Mouse (Mus musculus): ENCODE results near the gene Six3. TPM values are rescaled to one million over a fixed set of nuclear protein-coding genes. Genes with fewer than 3 reads are reported as not detected.

The Six3 gene
- total RNA-seq, 2 experiments from 2014 or later, result not detected

DNA sequence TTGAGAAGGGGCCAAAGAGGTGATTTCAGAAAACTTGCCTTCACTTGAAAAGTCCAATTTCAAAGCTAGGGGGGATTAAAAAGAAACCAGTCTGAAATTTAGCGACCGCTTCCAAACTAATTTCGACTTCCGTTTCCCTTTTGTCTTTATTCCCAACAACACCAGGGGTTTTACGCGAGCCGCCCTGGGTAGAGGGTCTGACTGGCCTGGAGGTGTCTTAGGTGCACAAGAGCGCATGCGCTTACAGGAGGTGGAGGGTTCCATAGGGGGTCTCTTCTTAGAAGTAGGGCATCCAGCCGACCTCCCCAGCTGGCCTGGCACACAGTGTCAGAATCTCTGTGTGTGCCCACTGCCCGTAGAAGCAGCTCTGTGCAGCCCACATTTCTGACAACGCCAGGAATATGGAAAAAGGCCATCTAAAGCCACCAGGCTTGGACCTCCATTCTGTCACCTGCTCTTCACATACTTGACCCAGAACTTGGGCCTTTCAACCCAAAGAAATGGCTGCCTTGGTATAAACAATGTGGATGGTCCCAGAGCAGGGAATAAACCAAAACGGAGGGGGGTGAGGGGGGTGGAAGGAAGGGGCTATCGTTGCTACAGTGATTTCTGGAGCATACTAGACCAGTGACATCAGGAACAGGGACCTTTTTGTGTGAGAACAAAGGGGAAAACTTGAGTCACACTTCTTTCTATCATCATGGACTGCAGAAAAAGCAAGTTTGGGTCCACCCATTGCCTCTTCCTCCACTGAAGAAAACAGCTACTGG, 12.9 kb downstream of the Six3 start:
- no peak for DNase-seq

DNA sequence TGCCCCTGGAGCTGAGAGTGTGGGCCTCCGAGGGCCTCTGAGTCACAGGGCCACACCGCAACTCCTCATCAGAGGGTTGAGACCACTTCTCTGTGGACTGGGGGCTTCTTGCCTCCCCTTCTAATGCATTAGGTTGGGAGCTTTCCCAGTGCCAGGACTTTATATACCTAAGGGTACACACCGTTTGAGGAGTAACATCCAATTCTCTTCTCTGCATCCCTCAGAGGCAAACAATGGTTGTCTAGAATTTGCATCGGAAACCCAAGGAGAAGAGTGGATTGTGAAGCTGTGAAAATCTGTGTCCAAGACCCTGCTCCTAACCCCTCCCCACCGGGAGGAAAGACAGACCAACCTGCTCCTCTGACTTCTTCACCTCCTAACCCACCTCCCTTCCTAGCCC, 14.3 kb downstream of the Six3 start:
- no peak for DNase-seq

DNA sequence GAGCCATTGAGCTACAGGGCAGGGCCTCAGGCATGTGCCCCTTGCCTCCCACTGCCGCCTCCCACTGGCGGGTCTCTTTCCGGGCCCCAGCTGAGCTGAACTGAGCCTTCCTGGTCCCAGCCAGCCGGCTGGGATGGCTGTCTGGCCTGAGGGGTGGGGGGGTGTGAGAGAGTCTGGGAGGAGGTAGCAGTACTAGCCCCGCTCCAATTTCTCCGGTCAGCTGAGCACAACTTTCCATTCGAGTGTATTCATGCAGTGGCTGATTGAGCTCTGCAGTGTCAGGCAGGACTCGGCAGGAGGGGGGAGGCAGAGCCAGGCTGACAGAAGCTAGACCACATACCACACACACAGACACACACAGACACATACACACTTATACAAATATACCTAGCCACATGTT, 15.4 kb downstream of the Six3 start:
- no peak for DNase-seq

DNA sequence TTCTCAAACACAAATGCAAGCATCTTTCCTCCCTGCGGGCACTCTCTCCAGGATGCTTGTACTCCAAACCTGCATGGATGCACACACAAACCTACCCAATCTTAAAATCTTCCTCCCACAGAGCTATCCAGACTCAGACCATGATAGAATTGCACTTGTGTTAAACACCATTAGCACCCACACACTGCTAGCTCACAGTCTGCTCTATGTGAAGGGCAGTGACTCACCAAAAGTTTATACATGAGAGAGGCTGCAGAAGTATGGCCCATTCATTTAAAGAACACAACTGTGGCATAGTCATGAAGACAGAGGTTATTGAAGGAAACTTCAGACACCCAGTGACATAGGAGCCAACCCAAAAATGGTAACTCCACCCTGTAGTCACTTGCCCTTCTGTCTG, 16.0 kb downstream of the Six3 start:
- no peak for DNase-seq

DNA sequence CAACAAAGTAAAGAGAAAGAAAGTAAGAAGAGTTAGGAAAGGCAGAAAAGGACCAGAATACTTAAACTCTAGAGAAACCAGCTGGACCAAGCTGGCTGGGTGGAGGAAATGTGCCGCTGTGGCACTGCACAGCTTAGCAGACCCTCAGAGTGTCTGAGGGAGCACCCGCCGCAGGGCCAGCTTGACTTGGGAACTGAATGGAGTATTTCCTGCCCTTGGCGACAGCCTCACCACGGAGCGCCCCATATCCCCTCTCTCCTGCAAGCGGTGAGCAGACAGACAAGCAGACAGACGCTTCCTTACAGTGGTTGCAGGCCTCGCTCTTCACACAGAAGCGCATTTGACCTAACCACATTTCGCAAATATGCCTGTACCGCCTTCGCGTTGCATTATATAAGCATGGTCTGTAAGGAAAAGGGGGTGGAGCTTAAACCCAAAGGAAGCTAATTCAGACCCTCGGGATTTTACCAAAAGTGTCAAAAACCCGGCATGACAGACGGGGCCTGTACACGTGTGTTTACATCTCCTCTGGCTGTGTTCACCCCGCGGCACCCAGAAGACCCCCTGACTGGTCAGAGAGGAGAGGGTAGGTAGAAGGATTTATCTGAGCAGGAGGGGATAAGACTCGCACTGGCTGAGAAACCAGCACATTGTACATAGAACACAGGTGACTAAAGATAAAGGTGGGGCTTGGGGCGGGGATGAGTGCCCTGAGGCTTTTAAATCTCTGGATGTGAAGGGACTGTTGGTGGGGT, 17.1 kb downstream of the Six3 start:
- no peak for DNase-seq

DNA sequence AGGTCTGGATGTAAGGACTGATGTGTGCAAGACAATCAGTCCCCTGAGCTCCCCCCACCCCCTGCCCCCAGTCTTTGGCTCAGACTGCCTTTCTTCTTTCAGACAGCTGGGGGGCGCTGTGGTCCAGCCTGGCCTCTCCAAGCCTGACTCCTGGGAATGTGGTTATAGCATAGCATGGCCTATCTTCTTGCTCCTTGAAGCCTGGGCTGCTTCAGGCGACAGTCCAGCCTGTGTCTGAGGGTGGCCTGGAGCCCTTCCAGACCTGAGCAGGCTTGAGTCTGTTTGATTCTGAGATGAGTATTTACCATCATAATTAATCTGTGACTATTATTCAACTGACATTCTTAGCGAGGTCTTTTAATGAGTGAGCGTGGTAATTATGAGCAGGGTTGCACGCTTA, 17.7 kb downstream of the Six3 start:
- DNase-seq, result no peak

DNA sequence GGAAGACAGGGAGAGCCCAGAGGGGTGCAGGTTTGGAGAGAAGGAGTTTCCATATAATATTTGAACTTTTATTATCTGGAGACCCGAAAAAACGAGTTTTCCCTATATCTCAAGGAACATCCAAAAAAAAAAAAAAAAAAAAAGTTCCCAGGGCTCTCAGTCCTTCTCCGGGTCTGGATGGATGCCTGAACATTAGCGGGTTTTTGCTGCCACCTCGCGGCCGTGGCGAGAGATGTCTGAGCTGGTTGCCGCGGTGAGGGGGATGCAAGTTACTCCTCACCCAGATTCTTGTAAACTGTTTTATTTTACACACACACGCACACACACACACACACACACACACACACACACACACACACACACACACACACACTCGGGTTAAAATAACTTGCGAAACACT, 20.2 kb downstream of the Six3 start:
- DNase-seq, result peak; percentile 88

DNA sequence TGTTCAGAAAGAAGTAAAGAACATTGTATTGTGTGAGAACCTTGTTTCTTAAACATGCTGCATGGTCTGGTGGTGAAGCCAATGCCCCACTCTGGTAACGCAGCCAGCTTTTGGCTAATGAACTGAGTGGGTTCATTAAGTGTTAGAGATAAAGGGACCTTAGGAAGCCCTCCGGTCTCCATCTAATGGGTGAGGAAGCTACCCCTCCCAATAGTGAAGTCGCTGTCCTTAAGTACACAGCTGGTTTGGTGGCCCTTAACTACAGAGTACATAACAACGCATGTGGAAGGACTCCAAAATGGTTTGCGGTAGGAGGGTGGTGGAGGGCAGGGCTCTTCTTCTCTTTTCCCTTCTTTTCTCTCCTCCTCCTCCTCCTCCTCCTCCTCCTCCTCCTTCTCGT, 24.5 kb downstream of the Six3 start:
- no peak for DNase-seq

DNA sequence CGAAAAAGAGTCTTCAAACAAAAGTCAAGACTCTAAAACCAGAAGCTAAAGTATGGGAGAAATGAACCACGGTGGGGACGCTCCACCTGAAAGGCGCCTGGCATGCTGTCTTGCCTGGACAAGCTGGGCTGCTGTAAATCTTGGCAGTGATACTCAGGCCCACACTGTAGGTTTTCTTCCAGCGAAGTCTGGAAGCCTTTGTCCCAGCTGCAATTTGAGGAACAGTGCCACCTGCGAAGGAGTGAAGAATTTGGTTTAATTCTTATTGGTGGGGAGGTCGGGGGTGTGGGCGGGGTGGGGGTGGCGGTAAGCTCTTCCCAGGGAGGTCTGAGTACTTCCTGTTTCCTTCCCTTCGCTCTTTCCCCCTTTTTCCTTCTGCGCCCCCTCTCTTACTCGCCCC, 31.9 kb downstream of the Six3 start:
- DNase-seq, result no peak

DNA sequence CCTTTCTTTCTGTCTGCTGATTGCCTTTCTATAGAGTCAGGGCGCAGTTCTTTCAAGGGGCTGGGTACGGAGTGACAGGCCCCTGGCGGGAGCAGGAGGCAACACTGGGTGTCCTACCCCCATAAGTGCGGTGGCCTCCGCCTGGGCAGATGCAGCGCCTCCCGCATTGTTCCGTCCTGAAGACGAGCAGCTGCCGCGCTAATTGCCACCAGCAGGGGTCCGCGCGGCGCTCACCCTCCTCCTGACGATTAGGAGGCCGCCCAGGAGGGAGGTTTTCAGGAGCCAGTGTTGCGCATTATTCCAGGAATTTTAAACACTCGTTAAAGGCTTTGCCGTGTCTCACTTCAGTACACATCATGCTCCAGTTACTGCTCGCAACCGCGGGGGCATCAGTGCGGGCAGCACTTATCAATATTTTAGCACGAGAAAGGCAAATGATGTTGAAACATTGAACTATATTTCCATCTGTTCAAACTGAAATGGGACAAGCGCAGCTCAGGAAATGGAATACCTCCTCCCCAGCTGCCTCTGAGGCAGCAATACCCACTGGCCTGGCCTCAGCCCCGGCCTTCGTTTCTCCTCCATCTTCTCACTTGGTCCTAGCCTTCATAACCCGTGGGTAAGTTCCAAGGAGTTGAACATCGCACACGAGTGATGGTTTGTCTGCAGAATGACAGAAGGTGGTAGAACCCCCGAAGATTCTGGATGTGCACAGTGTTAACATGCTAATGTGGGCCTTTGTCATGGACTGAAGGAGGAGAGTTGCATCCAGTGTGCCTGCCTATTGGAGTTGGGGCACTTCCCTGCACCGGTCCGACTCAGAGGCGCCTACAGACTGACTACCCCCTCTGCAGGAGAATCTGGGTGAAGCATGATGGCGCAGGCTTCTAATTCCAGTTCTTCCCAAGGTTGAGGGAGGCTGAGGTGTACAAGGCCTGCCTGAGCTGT, 32.6 kb downstream of the Six3 start:
- peak; percentile 68 for DNase-seq

DNA sequence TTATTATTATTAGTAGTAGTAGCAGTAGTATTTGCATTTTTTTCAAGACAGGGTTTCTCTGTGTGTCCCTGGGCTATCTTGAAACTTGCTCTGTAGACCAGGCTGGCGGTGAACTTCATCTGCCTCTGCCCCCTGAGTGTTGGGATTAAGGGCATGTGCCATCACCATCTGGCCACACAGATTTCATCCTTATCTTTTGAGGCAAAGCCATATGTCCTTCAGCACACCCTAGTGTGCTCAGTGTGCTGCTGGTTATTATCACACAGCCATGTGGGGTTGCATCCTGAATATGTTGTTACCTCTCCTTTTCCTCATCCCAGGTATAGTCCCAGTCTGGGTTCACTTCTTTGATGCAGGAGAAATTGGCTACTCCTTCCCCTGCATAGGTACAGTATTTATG, 46.6 kb downstream of the Six3 start:
- DNase-seq, result no peak

DNA sequence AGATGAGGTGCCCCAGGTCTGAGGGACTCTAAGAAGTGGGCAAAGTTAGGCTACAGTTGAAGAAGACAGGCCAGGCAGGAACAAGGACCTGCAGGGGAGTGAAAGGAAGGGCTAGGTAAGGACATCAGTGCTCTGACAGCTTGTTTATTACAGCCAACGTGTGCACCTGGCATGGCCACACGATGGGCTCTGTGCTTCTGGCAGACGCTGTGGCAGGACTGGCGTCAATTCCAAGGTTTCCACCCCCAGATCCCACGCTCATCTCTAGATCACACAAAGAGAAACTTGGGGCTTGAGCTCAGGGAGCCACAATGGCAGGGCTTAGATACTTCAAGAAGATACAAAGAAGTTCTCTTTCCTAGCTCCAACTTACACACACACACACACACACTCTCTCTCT, 48.1 kb downstream of the Six3 start:
- no peak for DNase-seq

DNA sequence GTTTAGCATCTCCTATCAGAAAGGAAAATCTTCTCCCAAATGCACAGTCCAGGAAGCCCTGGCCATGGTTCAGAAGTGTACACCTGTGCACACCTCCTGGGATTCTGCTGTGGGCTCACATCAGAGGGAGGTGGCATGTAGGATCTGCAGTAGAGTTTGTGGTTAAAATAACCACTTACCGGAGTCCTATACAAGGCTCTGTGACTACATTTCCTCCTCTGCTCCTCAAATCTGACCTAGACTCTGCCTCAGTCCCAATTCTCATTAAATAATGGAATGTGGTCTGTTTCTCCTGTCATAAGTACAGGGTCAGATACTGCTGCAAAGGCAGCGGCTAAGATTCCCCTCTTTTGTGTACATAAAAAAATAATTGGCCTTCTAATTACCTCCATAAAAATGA, 50.8 kb downstream of the Six3 start:
- no peak for DNase-seq

DNA sequence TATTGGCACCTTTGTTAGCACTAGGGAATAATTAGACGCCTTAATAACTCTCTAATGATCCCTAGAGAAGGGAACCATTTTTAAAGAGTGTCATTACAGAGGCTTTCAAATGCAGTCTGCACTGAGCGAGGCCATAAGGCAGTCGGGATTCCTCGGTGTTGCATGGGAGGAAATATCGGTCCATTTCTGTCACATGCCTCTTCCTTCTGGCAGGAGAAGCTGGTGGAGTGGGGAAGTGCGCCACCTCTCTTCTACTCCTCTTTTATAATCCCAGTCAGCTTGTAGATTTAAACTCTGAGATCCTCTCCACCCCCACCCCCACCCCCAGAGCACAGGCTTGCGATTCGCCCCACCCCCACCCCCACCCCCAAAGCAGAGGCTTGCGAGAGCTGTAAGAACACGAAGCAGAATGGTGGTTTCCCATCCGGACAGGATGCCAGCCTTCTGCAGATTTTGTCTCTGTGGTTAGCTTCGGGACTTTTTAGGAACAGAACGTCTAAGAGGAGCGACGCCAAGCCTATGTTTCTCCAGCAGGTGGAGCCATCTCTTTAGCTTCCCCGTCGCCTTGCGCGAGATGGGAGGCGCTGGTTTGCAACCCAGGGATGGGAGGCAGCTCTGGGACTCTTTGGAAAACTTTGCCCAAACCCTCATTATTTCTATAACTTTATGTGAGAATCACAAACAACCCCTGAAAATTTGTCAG, 51.4 kb downstream of the Six3 start:
- DNase-seq, result peak; percentile 81

Other genes with a start within 250 kb of the Six3 start
- under 1 TPM in 1 of 2 experiments, not detected in 1; 0.36 TPM for gene Six2, start 74.7 kb downstream of the Six3 start, total RNA-seq (2021)

Data from adrenal gland, postnatal 10 days (tissue).